Mouse (Mus musculus): ENCODE results near the gene Scgb1b30.
"Not testable (repeated sequence)": the region's sequence is repeated elsewhere in the genome, so short reads cannot be mapped to it uniquely, and the experiment has no call there.

The Scgb1b30 gene

DNA sequence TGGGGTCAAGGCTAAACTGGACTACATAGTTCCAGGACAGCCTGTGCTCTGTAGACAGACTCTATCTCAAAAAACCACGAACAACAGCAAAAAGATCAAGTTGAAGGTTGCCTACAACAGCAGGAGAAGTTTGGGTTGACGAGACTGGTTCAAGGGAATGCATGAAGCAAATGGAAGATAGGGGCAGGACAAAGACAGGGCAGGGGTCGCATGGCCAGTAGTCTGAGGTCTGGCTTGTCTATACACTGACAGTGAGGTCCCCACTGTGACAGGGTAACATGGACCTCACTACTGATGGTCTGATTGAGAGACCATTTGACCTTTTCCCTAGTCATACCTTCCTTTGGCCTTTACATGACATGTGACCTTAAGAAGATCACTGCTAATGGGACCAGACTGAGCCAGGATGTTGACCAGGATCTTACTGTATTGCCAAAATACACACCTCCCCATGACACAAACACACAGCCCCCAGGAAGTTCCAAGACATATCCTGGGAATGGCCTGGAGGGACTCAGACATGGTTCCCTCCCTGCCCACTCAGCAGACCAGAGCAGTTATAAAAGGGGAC, at the start of gene Scgb1b30:
Gene Scgb1b30, plus strand, starts transcription at position 521 of the 571 bp plus-strand sequence.
- no peak for DNase-seq (ENCODE audit: low read depth, low spot score)

DNA sequence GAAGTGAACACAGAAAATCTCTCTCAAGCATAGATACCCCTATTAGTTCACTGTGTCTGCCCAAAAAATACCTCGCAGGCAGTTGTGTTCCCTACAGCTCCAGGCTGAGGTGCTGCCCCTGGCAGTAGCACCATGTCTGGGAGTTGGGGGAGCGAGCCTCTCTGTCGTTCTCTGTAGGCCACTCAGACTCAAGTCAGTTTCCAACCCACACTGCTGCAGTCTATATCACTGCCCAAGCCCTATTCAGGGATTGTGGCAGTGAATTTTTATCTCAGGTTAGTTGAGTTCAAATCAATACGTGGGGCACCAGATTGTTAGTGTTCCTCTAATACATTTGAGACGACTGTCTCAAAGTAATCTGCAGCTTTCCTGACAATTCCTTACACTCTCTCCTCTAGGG, 27.1 kb upstream of the Scgb1b30 start:
- not testable (repeated sequence) for DNase-seq (ENCODE audit: low read depth, low spot score)

DNA sequence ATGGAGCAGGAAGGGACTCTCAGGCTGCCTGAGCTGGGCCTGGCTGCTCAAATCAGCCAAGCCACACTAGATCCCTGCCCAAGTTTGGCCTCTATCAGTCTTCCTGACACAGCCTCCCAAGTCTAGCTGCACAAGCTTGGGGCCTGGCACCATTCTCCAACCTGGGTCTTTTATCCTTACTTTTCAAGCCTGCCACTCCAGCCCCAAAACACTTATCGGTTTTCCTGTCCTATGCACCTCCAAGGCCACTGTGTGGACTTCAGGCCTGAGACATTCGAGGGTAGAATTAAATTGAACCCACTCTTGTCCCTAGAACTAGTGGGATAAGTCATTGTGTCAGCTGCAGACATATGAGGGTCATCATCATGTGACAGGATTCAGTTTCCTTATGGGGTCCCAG, 4.8 kb downstream of the Scgb1b30 start:
- no peak for DNase-seq (ENCODE audit: low read depth, low spot score)

DNA sequence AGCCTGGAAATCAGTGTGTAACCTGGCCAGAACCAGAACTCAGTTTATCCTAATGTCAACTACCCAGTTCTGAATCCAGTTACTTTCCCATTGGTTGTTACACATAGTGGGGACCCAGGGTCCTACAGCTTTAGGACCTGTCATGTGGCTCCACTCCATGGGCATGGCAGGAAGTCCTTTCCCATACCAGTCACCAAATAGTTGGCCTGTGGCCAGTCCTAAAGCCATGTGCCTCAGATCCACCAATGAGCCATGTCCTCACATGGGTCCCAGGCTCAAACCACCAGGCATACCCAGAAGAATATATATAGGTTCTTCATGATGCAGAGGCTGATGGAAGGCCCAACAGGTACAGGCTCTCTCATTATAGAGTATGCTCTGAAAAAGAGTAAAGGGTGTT, 6.0 kb downstream of the Scgb1b30 start:
- DNase-seq (ENCODE audit: low read depth, low spot score), result no peak

DNA sequence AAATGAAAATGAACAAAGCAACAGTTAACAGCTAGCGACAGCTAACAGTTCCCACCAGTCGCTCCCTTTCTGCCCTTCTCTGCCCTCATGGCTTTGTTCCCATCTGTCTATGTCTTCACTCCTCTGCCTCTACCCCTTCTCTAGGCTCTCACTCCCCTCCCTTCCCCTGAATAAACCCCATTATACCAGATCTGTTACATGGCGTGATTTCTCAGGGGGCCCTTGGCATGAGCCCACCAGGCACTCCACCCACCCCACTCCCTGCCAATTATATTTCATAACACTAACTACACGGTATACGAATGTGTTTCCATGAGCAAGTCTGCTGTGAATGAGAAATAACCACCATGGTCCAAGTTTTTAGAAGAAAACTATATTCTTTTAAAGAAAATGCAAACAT, 14.0 kb downstream of the Scgb1b30 start:
- DNase-seq (ENCODE audit: low read depth, low spot score), result no peak

DNA sequence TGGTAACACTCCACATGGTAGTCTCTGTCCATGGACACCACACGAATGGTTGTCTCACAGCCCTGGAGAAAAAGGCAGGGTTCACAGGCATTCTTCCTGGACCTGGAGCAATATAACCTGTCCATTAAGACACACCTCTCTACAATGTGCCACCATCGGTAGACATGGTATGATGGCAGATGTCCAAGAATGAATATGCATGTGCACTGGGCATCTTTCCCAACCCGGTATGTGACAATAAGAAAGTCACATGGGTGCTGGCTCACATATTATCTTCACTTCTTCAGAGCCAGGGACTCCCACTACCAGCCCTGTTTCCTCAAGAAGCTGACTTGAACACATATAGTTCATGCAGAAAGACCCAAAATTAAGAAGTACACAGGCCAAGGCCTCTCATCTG, 21.4 kb downstream of the Scgb1b30 start:
- DNase-seq (ENCODE audit: low read depth, low spot score), result no peak

DNA sequence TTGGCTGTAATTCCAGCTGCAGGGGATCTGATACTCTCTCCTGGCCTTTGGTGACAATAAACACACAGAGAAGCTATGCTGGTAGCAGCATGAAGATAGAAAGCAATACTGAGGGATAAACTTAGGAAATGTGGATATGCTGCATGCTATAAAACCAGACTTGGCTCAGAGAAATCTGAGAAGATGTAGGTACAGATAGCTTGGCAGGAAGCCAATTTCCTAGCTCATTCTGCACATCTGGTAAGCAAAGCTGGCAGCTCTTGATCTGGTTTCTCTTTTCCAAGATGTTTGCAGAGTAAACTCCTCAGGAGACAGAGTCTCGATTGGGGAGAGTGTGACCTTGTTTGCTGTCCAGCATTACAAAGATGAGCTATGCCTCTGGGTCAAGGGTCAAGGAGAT, 25.4 kb downstream of the Scgb1b30 start:
- not testable (repeated sequence) for DNase-seq (ENCODE audit: low read depth, low spot score)

DNA sequence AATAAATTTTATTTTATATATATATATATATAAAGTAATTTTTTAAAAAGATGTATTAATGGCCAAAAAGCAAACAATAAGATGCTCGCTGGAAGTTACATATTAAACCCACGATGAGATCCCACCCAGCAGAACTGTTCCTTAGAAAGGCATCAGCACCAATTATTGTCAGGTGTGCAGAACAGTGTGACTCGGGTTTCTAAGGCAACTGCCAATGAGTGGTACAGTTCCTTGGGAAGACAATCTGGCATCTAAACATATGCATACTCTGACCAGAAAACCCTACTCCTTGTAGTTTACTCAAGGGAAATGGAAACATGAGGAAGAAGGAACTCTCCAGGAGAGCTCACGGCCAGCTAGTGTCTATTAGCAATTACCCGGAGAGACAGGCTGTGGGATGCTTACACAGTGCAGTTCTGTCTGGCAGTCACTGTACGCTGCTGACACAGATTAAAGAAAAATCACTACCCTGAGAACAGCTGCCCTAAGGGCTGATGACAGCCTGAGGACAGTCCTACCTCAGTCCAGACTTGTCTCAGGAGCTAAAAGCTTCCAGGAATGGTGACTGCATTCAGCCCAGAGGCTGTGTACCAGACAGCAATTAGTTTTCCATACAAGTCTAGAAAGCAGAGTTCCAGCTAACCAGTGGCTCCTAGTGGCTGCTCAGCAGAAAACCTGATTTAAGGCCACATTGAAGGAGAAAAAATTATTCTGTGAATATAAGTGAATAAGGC, 27.9 kb downstream of the Scgb1b30 start:
- DNase-seq (ENCODE audit: low read depth, low spot score), result no peak

DNA sequence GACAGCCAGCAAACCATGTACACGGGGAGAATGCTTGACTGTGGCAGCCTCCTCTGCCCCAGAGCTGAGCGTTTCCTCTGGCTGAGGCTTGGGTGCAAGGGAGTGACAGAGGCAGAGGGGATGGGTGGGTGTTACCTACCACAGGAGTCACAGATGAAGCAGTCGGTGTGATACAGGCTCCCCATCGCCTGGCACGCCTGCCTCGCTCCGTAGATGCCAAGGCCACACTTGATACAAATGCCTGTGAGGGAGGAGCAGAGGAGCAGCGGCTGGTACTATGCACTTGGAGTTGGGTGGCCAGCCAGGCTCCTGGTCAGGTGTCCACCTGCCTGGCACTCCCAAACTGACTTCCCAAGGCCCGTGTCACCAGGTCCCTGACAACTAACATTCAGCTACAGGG, 30.1 kb downstream of the Scgb1b30 start:
- no peak for DNase-seq (ENCODE audit: low read depth, low spot score)

DNA sequence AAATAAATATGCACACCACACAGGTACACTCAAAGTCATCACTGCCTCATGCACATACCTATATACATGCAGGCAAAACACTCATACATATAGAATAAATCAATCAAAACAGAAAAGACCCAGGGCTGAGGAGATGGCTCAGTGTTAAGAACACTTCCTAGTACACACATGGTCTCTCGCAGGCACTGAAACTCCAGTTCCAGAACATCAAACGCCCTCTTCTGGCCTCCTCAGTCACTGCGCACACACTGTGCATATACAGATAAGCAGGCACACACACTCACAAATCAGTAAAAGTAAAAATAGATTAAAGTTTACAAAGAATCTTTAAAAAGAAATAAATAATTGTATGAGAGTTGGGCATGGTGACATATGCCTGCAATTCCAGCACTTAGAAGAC, 31.1 kb downstream of the Scgb1b30 start:
- peak; percentile 69 for DNase-seq (ENCODE audit: low read depth, low spot score)

DNA sequence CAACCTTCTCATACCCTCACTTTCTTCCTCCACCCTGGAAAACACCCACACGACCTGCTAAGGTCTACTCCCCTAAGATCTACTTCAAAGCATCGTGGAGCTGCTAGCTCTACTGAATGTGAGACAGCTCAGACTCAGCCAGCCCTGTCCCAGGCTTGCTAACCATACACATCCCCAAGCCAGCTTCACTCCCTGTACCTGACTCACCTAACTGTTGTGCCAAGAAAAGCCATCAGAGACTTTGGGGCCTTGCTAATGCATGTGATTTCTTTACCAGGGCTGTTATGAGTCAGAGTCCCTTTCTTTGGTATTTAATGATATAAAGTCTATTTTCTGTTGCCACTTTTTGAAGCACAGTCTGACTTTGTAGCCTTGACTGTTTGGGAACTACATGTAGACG, 35.9 kb downstream of the Scgb1b30 start:
- DNase-seq (ENCODE audit: low read depth, low spot score), result no peak

DNA sequence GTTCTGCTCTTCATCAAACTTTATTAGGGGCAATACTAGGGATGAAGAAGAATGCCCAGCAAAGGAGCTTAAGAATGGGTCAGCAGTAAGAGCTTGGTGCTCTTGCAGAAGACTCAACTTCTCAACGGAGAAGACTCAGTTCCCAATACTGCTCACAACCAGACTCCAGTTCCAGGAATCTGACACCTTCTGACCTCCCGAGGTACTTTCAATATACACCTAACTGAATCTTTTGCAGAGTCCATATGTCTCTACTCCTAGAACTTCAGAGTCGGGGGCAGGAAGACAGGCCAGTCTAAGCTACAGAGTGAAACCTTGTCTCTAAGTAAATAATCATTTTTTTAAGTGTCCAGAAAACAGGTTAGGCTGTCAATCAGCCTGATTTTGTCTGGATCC, 36.7 kb downstream of the Scgb1b30 start:
- peak; percentile 30 for DNase-seq (ENCODE audit: low read depth, low spot score)

DNA sequence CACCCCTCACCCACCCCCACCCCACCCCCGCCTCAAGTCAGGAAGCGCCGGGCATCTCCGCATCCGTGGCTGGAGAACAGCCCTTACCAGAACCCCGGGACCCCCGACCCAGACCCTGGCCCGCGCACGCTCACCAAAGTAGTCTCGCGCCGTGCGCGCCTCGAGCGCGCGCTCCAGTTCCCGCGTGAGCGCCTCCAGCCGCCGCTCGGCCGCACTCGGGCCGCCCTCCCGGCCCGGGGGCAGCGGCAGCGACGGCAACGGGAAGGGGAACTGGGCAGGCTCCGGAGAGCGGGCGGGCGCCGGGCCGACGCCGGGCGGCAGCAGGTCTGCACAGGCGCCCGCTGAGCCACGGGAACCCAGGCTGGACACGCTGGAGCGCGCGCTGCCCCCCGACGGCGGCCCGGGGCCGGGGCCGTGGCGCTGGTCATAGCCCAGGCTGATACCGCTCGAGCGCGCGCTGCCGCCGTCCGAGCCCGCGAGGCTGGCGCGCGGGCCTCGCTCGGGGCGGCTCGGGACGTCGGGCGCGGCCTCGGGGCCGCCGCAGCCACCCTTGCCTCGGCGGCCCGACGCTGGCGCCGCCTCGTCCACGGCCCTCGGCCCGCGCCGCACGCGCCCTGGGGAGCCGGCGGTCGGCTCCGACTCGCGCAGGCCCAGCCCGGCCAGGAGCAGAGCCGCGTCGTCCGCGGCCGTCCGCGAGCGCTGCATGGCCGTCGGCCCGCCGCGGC, 37.3 kb downstream of the Scgb1b30 start:
- DNase-seq (ENCODE audit: low read depth, low spot score), result peak; percentile 53

DNA sequence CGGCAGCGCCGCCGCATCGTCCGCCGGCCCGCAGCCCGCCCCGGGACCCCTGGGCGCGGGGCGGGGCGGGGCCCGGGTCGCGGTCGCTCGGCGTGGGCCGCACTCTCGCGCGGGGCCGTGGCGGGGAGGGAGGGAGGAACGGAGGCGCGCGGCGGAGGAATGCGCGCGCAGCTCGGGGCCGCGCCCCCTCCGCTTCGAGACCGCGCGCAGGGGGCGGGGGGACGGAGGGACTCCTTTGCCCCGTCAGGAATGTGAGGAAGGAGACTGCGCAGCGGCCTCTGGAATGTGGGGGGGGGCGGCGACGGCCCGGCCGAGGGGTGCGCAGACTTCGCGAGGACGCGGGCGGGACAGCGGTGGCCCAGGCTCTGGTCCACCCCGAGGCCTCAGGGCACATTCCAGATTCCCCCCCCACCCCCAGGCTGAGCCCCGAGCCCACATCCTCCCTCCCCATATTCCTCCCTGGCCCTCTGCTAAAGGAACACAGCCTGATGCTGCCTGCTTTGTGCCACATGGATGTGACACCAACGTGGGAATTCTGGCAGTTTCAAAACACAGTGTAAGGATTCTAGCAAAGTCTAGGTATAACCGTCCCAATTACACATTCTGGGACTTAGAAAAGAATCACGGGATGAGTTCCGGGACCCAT, 38.0 kb downstream of the Scgb1b30 start, which contains the start of gene Wtip:
Gene Wtip, minus strand, starts transcription at position 152 of the 646 bp plus-strand sequence.
- peak; percentile 90 for DNase-seq (ENCODE audit: low read depth, low spot score)

DNA sequence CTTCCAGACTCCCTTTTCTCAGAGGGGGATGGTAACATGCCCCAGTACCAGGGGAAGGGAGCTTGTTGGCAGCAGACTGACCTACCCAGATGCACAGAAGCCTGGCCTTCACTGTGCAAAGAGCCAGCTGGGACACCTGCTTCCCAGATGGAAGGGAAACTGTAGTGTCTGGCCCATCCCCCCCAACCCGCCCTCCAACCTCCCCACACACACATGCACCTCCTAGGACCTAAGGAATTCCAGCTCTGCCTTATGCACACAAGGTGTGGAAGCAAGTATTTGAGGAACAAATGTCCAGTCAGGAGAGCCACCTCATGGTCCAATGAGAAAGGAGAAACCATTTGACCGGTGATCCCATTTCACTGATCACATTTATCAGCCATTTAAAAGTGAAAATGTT, 39.1 kb downstream of the Scgb1b30 start:
- DNase-seq (ENCODE audit: low read depth, low spot score), result peak; percentile 60

DNA sequence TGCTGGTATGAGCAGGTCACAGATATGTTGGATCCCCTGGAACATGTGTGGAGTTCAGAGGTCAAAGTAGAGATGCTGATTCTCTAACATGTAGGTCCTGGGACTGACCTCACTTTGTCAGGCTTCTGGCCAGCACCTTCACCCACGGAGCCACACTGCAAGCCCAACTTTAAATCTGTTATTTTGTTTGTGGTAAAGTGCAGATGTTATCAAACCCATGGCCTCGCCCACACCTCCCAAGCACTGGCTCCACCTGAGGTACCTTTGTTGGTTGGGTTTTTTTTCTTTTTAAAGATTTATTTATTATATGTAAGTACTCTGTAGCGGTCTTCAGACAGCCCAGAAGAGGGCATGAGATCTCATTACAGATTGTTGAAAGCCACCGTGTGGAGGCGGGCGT, 44.3 kb downstream of the Scgb1b30 start:
- no peak for DNase-seq (ENCODE audit: low read depth, low spot score)

DNA sequence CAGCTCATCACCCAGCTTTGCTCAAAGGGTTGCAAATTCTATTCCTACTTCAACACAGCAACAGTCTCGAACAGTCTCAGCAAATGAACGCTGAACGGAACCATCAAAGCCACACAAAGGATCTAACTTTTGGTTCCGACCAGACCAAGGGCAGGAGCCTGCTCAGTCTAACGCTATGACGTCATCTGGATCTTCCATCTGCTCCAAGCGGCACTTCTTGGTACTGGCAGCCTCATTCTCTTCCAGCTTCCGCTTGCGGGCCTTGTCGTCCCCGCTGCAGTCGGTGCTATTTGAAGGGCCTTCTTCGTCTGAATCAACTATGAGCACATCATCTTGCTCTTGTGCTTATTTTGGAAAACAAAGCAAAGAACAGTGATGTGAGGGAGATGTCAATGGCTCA, 45.9 kb downstream of the Scgb1b30 start:
- peak; percentile 85 for DNase-seq (ENCODE audit: low read depth, low spot score)

DNA sequence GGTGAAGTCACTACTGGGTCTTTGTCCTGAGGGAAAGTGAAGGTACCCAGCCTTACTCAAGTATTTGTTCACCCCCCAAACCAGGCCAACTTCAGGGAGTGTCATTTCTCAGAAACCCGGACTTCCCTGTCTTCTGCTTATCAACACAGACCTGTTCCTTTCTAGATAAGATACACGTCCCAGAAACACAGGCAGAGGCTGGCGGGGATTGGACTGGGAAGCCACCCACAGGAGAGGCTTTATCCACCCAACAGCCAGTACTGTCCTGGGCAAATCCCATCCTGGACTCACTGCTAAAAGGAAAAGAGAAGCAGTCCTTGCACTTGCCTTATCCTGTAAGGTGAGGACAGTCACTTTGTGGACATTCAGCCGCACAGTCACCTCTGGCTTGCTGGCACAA, 52.0 kb downstream of the Scgb1b30 start:
- no peak for DNase-seq (ENCODE audit: low read depth, low spot score)
